Mouse (Mus musculus) olfactory bulb, adult 2 months (tissue): ENCODE data around the gene Slc25a3. TPM values are rescaled to one million over a fixed set of nuclear protein-coding genes. Genes with fewer than 3 reads are reported as not detected.

Experiments used
- H3K27ac ChIP-seq: fragments of 200-500 bp; 2 replicates; pipeline ENCODE4 v1.5.1; 2012; ENCODE audit warnings: low read depth, low read length; ENCODE audit not compliant: insufficient read depth
- H3K4me1 ChIP-seq: fragments of 200-500 bp; 2 replicates; pipeline ENCODE4 v1.6.1; 2012; ENCODE audit warnings: low read length; ENCODE audit not compliant: control insufficient read depth, insufficient read depth
- H3K4me3 ChIP-seq: fragments of 200-500 bp; 2 replicates; pipeline ENCODE4 v1.5.1; 2012; ENCODE audit warnings: mild to moderate bottlenecking, low read depth, low read length, moderate library complexity; ENCODE audit not compliant: insufficient read depth
- CTCF ChIP-seq: fragments of 200-500 bp; IDR thresholded peaks from 2 replicates; pipeline ENCODE4 v1.5.1; 2012; ENCODE audit warnings: low read depth, mild to moderate bottlenecking, low read length, moderate library complexity; ENCODE audit not compliant: insufficient read depth
- POLR2A ChIP-seq: fragments of 200-500 bp; IDR thresholded peaks from 2 replicates; pipeline ENCODE4 v1.6.1; 2012; ENCODE audit warnings: mild to moderate bottlenecking, low read depth, low read length, moderate library complexity; ENCODE audit not compliant: insufficient read depth
- WGBS: fragments of 180-500 bp; shearing (Covaris S2); methylation state at CpG from one replicate; pipeline ENCODE4 v1.1.7; 2018; 5-methylcytosine and 5-hydroxymethylcytosine counted together
- polyA plus RNA-seq: library from polyadenylated mRNA; stranded (reverse); fragments of >200 nt; gene quantifications from 2 replicates; pipeline ENCODE4 v1.2.4, GENCODE M21; 2012; ENCODE audit warnings: low replicate concordance; ENCODE audit not compliant: missing spikeins, insufficient read depth, insufficient read length

The Slc25a3 gene
- polyA plus RNA-seq, 1 experiment = not detected

DNA sequence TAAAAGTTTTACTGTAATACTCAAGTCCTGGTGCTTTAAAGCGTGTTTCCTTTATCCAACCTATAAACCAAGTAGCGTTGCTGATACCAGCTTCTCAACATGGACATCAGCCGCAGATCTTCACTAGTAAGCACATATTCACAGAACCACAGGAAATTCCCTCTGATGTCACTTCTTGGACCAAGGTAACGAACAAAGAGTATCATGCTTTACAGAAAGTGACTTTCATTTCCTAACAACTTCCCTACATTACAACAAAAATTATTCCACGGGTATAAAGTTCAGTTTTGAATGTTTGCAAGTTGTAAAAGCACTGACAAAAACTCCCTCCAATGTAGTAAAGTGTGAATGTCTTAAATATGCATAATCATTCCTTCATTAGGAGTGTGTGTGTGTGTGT, 43.3 kb downstream of the Slc25a3 start:
- WGBS = 86% methylated on average over 5 of the region's 5 CpGs
- Histone ChIP-seq H3K4me1 (no peaks in the 10 kb centered on the region), H3K27ac (no peak overlapping the region), H3K4me3 (no peak overlapping the region)
- TF ChIP-seq CTCF (no peak), POLR2A (no peak)

- TF ChIP-seq CTCF (no peak), POLR2A (no peak)
- 79% methylated on average over 2 of the region's 2 CpGs for WGBS
- H3K4me1 ChIP-seq = no peaks in the 10 kb centered on the region
- no peak overlapping the region for H3K27ac ChIP-seq
- H3K4me3 ChIP-seq = no peak overlapping the region
Observed at GRCm38 (mm10) chr10:91076667-91077066, 47.2 kb downstream of the Slc25a3 start.

DNA sequence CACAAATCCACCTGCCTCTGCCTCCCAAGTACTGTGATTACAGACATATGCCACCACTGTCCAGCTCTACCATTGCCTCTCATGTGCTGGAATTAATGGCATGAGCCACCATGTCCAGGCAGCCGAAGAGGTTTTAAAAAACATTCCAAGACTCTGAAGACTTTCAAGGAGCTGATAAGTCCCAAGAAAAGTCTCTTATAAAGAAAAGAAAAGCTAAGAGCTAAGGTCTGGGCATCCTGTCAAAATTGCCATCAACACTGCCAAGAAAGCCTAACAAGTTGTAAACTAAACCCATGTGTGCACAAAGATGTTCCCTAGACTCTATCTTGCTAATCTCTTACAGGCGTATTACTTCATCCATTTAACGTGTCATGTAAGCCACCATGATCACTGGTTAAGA, 50.5 kb downstream of the Slc25a3 start:
- 68% methylated on average over 3 of the region's 3 CpGs for WGBS
- Histone ChIP-seq H3K4me1 (no peaks in the 10 kb centered on the region), H3K27ac (no peak overlapping the region), H3K4me3 (no peak overlapping the region)
- TF ChIP-seq CTCF (no peak), POLR2A (no peak)

- no peak overlapping the region for H3K4me3 ChIP-seq
- TF ChIP-seq POLR2A = no peak
- no peak for TF ChIP-seq CTCF
- no peak overlapping the region for H3K27ac ChIP-seq
- WGBS = 29% methylated on average over 1 of the region's 1 CpGs
- H3K4me1 ChIP-seq = no peaks in the 10 kb centered on the region
Observed at GRCm38 (mm10) chr10:91071768-91072167, 52.1 kb downstream of the Slc25a3 start.

Other genes with a start within 250 kb of the Slc25a3 start
- gene Apaf1, start 41.3 kb downstream of the Slc25a3 start, polyA plus RNA-seq = not detected in 2 replicates
- not detected in 2 replicates for gene Ikbip, start 41.1 kb downstream of the Slc25a3 start, polyA plus RNA-seq
- 183 and 204 TPM in 2 replicates for gene Tmpo, start 57.3 kb upstream of the Slc25a3 start, polyA plus RNA-seq